Mouse (Mus musculus) cerebellum, adult 9-11 months (tissue): ENCODE data around the gene Nxpe2.
"Not testable (repeated sequence)": the region's sequence is repeated elsewhere in the genome, so short reads cannot be mapped to it uniquely, and the experiment has no call there.

Experiments used
- DNase-seq: peaks from one replicate; pipeline ENCODE4 v3.0.0; 2022

Nxpe2 gene

DNA sequence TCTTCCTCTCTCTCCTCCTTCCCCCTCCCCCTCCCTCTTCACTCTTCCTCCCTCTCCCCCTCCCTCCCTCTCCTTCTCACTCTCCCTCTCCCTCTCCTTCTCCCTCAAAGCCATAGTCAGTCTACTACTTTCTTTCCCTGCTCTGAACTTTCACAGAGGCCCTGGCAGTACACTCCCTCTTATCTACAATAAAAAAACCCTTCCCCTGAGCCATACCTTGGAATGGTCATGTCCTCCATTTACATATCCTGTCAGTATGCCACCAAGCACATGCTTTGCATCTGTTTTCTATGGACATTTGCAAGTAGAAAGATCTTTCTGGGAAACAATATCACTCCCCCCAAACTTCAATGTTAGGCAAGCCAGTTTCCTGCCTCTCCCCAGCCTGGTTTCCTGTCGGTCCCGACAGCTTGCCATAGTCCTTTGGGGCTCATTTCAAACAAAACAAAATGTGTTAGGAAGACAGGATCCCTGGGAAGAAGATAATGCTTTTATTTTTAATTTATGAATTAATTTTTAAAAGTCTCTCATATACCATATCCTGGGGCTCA, at the start of gene Nxpe2:
TSS of gene Nxpe2 (minus strand) at position 307 of the 551 bp plus-strand sequence.
- DNase-seq = no peak

DNA sequence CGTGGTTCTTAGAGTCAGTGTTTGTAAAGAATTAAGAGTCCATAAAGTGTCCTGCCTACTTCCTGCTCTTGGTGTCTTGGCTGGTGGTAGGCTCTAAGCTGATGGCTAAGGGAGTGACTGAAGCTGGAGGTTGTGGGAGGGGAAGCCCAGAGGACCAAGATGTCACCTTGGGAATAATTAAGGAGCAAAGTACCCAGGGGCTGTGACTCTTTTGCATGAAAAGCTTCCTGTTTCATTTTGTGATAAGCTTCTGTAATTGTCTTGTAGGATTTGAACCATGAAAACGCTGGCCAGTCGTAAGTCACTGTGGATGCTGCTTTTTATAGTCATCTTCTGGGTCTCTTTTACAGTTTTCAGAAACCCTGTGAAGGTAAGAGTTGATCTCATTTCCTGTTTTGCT, 36.7 kb upstream of the Nxpe2 start:
- no peak for DNase-seq

DNA sequence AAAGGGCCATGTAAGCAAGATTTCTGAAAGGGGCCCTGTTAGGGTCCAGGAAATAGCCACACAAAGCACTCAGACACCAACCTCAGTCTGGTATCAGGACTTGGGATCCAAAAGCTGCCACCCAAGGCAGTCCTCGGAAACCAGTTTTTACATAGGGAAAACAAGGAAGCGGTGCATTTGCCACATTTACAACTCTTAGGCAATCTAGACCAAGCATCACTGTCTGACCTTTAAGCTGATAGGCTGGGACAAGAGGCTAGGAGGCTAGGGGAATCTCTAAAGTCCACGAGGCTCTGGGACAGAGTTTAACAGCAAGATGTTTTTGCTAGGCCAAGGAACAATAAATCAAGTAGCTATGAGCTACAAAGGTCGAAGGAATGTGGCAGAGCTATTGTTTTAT, 35.2 kb upstream of the Nxpe2 start:
- DNase-seq = no peak

DNA sequence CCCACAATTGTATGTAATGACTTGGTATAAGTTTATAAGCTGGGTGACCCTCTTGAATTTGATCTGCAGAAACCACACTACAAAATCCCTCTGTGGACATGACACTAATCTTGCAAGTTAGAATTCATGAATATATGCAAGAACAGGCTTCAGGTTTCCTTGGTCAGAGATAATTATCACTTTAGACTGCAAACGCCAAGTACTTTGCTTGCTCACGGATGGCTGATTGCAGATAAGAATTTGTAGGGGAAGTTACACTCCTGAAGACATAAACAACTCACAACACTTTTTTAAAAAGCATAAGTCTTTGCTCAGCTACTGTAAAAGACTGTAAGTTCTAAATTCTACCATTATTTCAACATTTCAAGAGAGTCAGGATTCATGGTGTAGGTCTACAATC, 21.1 kb upstream of the Nxpe2 start:
- no peak for DNase-seq

DNA sequence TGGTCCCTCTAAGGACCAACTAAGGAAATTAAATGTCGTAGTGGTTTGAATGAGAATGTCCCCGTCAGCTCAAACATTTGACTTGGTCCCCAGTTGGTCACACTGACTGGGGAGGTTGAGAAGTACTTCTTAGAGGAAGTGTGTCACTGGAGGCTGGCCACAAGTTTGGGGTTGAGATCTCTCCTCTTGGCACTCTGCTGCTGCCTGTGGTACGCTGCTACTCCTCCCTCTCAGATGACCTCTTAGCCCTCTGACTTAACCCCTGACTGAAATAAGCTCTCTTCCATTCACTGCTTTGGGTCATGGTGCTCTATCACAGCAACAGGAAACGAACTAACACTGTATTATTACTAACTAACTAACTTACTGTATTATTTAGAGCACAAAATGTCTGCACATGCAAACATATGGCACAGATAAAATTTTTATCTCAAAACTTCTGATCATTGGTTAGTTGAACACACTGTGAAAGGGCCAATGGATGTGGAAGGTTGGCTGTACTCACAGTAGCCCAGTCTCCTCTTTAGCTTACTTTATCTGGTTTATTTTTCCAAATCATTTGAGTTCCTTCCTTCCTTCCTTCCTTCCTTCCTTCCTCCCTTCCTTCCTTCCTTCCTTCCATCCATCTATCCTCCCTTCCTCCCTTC, 20.1 kb upstream of the Nxpe2 start:
- DNase-seq = no peak

DNA sequence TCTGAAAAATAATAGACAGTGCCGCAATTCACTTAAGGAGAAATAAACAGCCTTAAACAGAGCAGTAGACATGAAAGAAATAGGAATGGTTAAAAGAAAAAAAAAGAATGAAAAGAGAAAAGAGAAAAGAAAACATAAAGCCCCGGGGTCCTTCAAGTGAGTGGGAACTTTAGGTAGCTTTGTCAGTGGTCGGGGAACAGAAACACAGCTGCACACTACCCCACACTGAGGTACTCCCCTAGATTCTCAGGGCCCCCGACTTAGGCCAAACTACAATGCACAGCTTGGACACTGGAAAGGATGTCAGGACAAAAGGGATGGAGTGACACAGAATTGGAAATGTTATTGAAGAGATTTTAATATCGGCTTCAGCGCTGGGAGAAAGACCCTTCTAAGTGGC, 9.5 kb upstream of the Nxpe2 start:
- no peak for DNase-seq

DNA sequence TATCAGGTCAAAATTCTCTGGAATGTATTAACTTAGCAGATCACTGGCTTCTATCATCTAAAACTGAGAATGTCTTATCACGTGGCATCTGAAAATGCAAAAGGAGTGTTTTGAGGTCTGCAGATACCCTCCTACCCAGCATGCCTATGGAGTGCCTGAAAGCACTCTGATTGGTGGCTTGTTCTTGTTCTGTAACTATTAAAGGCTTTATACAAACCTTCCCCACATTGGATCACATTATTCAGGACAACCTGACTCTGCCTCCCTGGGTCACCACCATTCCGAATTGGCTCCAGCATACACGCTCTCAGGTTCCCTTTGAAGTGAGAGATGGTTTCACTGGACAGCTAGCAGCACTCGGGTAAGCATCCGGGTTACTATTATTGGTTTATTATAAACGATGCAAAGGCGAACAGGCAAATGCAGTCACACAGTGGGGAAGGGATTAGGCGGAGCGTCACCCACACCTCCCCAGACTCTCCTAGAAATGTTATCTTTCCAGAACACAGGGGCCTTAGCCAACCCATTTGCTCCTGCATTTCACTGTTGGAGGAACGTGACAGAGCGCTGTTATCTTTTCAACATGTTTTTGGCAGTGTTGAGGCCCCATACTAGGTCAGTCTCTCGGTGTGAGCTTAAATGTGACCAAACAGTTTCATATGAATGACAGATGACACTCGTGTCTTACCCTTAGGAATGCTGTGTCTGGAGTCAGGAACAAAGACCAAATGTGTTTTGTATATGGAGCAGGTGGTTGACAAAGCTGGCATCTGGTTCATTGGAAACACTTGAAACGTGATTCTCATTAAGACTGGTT, 8.8 kb upstream of the Nxpe2 start:
- DNase-seq = no peak

DNA sequence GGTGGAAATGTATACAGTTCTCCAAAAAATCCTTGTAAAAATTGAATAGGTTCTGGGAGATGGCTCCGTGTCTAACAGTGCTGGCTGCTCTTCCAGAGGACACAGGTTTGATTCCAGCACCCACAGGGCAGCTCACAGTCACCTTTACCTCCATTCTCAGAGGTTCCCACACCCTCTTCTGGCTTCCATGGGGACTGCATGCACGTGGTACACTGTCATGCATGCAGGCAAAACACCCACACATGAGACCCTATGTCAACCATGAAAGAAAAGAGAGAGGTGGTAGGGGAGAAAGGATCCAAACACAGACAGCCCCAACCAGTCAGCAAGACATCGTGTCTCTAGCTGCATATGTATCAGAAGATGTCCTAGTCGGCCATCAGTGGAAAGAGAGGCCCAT, 7.6 kb upstream of the Nxpe2 start:
- no peak for DNase-seq

DNA sequence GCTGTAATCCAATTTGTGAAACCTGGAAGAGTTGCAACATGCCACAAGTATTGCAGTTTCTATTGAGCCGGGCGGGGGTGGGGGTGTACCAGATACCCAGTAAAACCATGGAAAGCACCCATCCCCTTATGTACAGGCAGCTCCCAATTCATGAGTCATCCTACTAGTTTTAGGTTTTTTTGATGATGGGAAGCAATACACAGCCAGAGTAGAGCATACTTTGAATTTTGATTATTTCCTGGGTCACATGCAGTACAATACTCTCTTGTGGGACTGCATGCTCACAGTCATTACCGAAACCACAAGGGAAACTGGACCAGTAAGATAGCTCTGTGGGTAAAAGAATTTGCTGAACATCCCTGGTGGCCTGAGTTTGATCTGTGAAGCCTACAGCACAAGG, 3.8 kb upstream of the Nxpe2 start:
- DNase-seq = no peak

DNA sequence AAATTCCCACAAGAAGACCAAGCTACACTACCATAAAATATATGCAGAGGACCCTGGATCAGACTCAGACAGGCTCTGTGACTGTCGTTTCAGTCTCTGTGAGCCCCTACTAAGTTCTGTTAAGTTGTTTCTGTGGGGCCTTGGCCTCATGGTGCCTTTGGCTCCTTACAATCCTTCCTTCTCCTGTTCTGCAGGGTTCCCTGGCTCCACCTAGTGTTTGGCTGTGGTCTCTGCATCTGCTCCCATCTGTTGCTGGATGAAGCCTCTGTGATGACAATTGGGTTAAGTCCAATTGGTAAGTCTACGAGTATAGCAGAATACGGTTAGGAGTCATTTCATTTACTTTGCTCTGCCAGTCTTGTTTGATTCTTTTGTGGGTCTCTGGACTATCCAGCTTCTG, 1.5 kb upstream of the Nxpe2 start:
- DNase-seq = peak; percentile 70

DNA sequence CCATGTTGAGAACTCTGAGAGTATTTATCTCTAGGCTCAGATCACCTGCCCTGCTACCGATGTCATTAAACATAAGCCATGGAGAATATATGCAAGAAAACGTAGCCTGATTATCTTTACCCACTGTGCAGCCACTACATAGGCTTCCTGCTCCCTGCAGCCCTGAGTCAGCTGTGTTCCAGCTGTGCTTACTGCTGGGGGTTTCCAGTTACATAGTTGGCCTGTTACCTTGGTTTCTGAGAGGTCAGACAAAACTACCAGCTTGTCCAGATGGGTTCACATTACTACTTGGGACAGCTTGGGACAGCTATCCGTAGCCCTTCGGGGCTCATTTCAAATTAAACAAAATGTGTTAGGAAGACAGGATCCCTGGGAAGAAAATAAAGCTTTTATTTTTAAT, 868 bp upstream of the Nxpe2 start:
- DNase-seq = no peak

DNA sequence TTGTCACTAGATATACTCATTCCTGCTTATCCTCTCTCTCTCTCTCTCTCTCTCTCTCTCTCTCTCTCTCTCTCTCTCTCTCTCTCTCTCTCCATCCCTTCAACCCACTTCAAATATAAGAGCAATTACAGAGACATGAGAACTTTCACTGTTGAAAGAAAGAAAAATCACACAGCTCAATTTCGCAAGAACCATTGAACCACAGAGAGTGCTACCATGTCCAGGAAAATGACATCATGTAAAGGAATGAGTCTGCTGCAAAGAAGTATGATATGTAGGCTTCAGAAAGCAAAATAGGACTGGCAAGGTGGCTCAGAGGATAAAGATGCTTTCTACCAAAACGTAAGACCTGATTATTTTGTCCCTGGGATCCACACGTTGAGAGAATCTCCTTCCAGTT, 7.4 kb downstream of the Nxpe2 start:
- no peak for DNase-seq

DNA sequence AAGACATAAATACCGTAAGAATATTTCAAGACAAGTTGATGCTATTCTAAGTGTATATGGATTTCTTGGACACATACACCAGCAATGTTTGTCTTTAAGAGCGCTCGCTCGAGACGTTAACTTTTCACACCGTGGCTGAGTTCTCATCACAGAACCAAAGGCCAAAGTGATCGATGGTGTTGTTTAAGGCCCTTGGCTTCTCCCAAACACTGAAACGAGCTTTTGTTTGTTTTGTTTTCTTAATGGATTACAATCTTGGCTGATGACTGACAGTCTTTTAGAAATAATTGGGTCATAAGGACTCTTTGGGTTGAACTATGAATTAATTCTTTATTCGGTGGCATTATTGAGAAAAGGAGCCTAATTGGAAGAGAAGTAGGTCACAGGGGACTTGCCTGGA, 7.8 kb downstream of the Nxpe2 start:
- no peak for DNase-seq

DNA sequence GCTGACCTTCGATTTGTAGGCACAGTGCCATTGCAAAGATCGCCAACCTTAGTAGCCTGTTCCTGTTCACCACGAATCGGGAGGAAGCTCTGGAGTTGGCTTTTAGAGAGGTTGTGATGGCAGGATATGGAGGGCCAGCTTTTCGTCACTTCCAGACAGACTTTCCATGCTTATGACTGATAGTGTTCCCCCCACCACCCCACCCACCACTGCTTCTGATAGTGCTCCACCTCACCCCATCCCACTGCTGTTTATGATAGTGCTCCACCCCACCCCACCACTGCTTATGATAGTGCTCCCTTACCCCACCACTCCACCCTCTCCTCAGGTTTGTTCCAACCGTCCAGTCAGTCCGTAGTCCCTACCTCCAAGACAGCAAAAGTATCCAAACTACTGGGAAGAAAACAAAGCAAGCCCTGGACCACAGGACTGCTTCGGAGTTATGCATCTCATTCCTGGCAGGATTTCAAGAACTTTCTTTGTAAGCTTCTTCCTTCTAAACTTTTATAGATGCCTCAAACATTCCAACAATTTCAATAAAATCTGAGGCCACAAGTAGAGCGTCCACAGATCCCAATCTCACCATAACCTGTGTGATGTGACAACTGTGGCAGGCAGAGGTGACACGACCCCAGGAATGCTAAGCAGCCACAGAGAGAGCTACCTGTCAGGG, 12.4 kb downstream of the Nxpe2 start:
- DNase-seq = no peak

DNA sequence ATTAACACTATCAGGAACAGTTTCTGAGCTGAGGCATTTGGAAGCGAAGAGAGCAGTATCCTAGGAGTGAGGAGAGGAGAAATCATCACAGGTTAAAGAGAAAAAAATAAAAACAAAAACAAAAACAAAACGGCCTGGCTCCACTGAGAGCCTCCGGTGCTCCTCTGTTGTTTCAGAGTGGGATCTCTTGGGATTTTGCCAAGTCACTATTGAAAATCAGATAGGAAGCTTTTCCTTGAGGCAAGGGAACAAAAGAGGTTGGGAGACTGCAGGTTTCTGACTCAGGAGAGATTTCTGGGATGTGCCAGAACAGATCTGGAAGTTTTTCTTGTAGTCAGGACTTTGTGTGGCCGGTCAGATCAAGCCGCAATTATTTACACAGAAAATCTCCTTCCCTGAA, 13.7 kb downstream of the Nxpe2 start:
- DNase-seq = no peak

DNA sequence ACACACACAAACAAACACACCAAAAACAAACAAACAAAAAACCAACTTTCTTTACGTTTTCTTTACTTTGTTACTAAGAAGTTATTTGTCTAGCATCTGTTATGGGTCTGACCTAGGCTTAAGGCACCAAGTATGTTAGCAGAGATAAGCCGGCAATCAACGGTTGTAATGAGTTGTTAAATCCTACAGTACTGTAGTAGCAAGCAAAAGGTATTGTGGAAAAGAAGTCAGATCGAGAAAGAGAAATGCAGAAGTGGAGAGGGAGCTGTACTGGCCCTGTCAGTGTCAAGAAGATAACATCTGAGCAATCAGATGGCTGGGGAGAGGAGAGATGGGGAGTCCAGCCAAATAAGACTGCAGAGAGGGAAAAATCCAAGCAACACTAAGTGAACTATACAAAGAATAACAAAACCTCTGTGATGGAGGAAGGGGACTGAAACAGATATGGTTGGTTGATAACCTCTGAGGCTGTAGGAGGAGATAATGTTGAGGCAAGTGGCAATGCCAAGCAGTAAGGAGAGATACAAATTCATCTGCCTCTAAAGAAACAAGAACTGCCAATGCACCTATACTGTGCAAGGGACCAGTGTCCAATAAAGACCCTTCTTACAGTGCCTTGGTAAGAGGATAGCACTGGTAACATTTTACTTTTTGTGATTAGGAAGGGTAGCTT, 14.3 kb downstream of the Nxpe2 start:
- no peak for DNase-seq

DNA sequence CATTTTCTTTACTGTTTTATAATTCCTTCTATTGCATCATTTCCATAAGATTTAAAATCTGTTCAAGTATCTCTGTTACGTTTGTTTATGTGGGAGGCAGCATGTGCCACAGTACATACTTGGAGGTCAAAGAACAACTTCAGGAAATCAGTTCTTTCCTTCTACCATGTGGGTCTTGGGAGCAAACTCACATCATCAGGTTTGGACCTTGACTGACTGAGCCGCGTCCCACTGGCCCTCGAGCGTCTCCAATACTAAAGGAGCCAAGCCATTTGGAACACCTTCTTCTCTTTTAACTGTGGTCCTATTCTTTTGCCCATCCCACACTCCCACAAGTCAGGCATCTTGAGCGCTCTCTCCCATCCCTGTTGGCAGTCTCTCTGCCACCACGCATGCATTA, 23.7 kb downstream of the Nxpe2 start:
- no peak for DNase-seq

DNA sequence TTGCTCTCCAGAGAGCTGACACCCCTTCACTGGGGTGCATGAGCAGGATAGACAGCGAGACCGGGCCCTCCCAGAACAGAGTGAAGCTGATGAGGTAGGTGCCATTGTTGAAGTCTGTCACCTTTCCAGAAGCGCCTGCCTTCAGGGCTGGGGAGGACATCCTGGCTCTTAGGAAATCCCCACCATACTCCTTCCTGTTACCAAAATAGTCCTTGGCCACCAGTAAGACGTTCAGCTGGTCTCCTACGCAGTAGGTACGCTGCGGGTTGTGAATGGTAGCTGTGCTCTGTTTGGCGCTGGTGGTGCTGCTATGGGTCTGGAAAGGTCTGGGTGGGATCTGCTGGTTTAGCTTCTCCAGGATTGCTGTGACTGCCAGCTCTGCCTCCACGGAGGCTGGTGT, 26.9 kb downstream of the Nxpe2 start:
- no peak for DNase-seq

DNA sequence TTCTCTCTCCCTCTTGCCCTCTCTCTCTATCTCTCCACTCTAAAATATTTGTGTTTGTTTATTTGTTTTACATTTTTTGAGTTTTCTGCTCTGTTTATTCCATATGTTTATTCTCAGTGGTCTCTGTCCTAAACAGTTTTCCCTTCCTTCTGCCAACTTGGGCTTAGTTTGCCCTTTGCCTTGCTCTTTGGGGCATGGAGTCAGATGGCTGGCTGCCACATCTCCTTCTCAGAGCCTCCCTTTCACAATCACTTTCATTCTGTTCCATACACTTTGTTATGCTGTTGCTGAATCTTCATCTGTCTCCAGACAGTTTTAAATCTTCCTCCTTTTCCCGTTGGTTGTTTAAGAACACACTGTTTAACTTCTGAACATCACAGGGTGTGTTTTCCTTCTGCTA, 37.4 kb downstream of the Nxpe2 start:
- DNase-seq = no peak

DNA sequence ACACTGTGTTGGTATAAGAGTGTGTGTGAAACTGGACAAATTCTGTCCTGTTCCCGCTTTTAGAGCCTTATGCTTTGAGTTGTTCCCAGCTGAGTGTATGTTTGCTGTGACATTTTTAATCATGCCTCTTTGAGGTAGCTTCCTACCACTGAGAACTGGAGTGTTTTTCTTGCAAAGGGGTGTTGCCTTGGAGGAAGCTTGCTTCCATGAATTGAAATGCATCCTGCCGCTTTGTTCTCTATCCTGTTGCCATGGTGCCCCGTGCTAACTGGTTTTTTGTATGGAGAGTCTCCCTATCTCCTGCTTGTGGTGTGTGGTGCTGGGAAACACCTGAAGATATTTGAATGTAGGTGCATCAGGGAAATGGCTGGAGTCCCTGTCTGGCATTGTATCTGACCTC, 39.1 kb downstream of the Nxpe2 start:
- no peak for DNase-seq

DNA sequence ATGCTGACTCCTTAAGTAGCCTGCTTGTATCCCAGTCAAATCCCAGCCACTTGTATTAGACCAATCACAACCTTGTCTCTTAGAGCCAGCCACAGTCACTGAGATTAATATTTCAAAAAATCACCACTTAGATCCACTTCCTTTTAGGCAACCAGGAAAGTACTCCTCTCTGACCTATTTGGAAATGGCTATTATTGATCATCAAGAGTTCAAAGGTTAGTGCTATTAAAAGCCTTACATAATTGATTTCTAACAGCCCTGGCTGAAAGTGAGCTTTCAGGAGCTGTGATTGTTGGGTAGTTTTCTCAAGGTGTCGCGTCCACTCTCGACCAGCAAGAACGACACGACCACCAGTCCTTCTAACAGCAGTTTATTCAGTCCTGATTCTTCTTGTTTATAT, 42.0 kb downstream of the Nxpe2 start:
- no peak for DNase-seq

DNA sequence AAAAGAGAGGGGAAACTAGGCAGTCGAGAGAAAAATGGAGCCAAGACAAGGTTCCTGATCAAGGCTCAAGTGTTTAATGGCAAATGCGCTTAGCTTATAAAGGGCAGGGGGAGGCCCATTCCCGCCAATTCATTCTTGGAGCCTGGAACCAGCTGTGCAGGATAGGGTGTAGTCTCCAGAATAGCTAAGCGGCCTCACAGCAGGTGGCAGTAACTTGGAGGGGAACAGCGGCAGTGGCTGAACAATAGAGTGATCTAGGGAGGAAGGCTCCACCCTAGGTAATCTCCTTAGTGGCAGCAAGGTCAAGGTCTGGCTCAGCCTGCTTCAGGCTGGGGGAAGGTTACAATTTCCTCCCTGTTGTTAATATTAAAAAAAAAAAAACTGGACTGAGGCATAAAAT, 49.7 kb downstream of the Nxpe2 start:
- DNase-seq = not testable (repeated sequence)

DNA sequence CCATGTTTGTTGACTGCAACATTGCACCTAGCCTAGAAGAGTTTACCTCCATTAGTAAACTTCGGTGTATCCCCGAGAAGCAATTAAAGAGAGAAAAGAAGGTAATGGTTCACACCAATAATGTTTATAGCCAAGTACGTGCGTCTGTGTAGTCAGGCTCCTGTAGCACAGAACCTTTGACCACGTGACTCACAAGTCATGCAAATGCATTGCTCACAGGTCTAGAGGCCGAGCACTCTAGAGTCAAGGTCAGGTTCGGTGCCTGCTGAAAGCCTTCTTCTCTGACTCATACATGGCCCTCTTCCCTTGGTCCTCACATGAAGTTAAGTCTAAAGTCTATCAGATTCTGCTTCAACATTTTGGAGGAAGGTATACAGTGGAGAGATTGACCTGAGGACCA, 54.3 kb downstream of the Nxpe2 start:
- DNase-seq = no peak
